Mouse (Mus musculus): ENCODE measurements around the gene Tnpo2.

Gene Tnpo2

GRCm38 (mm10) chr8:85036718-85037365 is at the start of gene Tnpo2:
TSS of gene Tnpo2 (plus strand) at chr8:85036915.
- DNase-seq, result peak; percentile 90 to 94

DNA sequence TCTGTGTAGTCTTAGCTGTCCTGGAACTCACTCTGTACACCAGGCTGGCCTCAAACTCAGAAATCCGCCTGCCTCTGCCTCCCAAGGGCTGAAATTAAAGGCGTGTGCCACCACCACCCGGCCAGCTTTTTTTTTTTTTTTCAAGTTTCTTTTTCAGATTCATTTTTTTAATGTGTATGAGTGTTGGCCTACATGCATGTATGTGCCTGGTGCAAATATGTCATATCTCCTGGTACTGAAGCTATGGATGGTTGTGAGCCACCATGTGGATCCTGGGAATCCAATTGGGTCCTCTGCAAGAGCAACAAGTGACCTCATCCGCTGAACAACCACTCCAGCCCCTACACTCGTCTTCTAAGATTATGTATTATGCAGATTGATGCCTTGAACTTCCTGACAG is 49.3 kb upstream of the Tnpo2 start:
- DNase-seq, result no peak

DNA sequence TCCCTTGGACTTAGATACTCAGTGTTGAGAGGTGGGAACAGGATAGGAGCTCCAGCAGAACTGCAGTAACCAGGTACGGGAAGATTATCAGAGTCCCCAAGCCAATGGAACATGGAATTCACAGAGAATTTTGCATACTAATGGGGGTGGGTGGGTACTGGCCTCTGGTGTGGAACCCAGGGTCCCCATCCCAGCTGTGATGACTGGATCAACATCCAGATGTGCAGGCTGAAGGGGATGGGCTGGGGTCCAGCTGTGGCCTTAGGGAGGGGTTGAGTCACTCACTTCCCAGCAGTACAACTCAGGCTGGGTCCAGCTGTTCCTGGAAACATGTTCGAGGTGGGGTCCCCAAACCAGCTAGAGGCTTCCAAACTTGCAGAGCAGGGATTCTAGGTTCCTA is 48.8 kb upstream of the Tnpo2 start:
- no peak for DNase-seq

- DNase-seq, result peak in 1 of 2 experiments; percentile 63
Observed at GRCm38 (mm10) chr8:84989311-84989731, 47.4 kb upstream of the Tnpo2 start.

DNA sequence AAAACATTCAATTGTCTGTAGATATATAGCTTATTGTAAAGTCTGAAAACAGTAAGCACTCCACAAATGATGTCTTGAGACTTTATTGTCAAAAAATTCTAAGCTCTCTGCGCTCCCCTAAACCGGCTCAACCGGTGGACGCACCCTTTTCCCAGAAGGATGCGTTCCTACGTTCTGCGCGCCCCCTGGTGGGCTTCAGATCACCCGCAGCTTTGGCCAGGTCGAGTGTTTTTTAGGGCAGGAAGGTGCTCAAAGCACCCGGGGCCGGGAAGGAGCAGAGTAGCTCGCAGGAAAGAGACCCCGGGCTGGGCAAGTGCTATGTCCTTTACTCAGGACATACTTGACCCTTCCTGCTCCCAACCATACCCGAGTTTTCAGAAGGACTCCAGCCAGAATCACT is 46.9 kb upstream of the Tnpo2 start:
- peak; percentile 92 to 95 for DNase-seq

DNA sequence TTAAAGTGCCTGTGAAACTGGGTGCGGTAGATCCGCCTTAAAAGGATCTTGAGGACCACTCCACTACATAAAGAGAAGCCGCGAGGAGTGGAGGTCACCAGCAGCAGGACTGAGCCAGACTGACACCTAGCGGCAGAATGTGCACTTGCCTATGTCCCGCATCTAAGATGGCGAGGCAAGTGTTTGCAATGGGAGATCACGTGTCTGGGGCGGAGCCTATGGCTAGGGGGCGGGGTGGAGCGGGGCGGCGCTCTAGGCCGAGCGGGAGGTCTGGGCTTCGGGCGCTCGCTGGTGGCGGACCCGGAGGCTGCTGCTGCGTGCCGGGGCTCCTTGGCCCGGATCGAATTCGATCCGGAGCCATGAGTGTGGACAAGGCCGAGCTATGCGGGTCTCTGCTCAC is 46.4 kb upstream of the Tnpo2 start, which contains the start of gene Hook2:
Hook2 (plus strand) TSS at position 255 of the 400 bp plus-strand sequence.
- DNase-seq, result peak; percentile 96 to 98

DNA sequence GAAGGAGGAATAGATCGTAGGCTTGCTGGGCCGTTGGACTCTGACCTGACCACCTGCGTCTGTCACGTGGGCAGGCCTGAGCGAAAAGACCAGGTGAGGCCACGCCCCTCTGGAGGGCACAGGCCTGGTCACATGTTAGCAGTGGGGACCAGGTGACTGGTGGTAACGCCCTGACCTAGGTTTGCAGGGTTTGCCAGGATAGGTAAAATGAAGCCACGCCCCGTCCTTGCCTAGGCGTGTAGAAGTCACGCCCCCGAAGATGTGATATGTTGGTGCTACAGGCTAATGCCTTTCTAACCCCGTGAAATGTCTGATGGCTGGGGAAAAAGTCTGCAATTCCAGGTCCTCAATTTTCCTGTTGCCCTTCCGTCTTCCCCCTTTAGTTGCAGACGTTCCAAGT is 45.9 kb upstream of the Tnpo2 start:
- peak in 1 of 2 experiments; percentile 72 for DNase-seq

DNA sequence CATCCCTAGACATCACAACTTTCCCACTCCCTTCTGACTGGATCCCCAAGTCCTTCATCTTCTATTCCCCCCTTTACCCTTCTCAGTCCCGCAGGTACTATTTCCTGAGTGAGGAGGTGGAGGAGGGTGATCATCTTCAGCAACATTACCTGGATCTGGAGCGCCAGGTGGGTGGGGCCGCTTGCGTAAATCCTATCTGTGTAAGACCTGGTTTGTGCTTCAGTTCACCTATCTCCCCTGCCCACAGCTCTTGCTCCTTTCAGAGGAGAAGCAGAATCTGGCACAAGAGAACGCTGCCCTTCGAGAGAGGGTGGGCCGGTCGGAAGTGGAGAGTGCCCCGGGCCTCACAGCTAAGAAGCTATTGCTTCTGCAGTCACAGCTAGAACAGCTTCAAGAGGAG is 42.3 kb upstream of the Tnpo2 start:
- DNase-seq, result no peak

GRCm38 (mm10) chr8:84995680-84996079 is 41.0 kb upstream of the Tnpo2 start:
- DNase-seq, result no peak

DNA sequence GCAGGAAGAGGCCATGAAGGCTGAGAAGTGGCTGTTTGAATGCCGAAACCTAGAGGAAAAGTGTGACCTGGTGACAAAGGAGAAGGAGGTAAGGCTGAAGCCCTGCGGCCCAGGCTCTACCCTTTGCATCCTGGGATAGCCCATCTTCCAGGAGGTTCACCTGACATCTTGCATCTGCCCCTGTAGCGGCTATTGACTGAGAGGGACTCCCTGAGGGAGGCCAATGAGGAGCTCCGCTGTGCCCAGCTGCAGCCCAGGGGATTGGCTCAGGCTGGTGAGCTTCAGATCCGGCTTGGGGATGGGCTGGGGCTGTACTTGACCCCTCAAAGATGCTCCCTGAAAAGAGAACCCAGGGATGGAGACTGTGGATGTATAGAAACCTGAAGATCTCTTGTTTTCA is 39.7 kb upstream of the Tnpo2 start:
- DNase-seq, result no peak

- DNase-seq, result peak; percentile 96 to 98
Observed at GRCm38 (mm10) chr8:84997649-84998295, 38.9 kb upstream of the Tnpo2 start.

- DNase-seq, result no peak
Observed at GRCm38 (mm10) chr8:85007686-85008085, 29.0 kb upstream of the Tnpo2 start.

DNA sequence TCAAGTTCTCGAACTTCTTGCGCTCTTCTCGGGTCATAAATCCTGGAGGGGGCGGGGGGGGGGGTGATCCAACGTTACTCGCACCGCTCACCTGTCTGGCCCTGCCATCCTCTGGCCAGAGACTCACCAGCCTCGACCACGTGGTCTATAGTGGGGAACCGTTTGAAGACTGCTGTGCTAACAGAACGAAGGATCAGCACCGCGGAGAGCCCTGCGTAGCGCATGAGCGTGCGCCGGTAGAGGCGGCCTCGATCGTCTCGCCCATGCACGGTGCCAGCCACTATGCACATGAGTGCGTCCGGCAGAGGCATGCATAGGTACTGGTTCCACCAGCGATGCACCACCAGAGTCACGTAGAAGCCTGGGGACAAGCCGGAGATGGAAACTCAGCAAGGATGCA is 25.5 kb upstream of the Tnpo2 start:
- DNase-seq, result no peak

GRCm38 (mm10) chr8:85013230-85013840 is 23.4 kb upstream of the Tnpo2 start:
- DNase-seq, result peak; percentile 73 to 82

DNA sequence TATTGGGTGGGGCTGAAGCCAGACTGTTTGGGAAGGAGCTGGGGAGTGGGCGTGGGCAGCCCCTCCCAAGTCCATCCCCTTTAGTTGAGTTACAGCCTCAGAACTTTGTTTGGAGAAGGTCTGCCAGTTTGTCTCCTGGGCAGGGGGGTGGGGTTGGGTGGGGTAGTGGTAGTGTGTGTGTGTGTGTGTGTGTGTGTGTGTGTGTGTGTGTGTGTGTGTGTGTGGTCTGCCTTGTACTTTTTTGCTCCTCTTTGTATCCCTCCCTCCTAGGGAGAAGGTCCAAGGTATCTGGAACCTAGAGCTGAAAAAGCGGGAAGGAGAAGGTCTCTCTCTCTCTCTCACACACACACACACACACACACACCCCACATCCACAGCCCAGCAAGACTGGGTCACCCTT is 22.3 kb upstream of the Tnpo2 start, which contains the start of gene Best2:
Best2 (minus strand) TSS at position 101 of the 400 bp plus-strand sequence.
- no peak for DNase-seq

- no peak for DNase-seq
Observed at GRCm38 (mm10) chr8:85016724-85017123, 20.0 kb upstream of the Tnpo2 start.

GRCm38 (mm10) chr8:85017209-85017608 is 19.5 kb upstream of the Tnpo2 start:
- DNase-seq, result no peak

DNA sequence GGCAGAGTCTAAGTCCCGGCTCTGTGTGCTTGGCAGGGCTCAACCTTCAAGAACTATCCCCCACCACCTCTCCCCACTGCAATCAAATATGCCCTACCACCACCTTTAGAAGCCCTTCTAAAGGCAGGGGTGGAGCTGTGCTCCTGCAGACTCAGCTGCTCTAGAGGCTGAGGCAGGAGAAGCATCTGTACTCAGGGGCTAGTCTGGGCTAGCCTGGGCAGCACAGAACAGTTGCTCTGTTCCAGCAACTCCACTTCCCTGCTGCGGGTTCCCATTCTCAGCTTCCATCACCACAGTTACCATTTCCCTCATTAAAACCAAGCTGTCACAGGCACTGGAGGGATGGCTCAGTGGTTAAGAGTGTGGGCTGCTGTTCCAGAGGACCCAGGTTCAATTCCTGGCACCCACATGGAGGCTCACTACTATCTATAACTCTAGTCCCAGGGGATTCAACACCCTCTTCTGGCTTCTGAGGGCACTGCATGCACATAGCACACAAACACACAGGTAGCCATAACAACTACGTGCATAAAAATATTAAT is 15.1 kb upstream of the Tnpo2 start:
- DNase-seq, result no peak

GRCm38 (mm10) chr8:85023846-85024245 is 12.9 kb upstream of the Tnpo2 start:
- no peak for DNase-seq

GRCm38 (mm10) chr8:85025098-85025932 is 11.4 kb upstream of the Tnpo2 start, which contains the start of gene Asna1:
TSS of gene Asna1 (minus strand) at chr8:85025281.
- DNase-seq, result peak; percentile 86 to 88

GRCm38 (mm10) chr8:85026670-85027515 is 9.8 kb upstream of the Tnpo2 start, which contains the start of gene Trir:
TSS of gene Trir (plus strand) at chr8:85026823.
- peak; percentile 98 for DNase-seq

DNA sequence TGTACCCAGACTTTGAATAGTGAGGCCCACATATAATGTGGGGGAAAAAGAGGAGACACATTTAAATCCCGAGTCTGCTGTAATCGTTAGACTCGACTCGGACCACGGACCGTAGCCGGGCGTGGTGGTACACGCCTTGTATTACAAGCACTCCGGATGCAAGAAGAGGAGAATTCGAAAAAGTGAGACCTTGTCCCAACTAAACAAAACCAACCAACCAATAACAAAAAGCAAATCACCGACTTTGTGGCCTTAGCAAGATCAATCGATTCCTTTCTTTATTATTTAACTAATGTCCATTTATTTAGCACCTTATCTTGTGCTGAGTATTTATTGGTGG is 9.2 kb upstream of the Tnpo2 start:
- no peak for DNase-seq
